Mouse (Mus musculus) hindbrain, postnatal 0 days (tissue): Measurements from ENCODE around the gene Mfn1. TPM values are rescaled to one million over a fixed set of nuclear protein-coding genes. Genes with fewer than 3 reads are reported as not detected.

Experiments
- ATAC-seq: fragments of 200-750 bp; cut with Nextera tagmentation; 2 replicates; pipeline ENCODE4 v1.8.0; 2017; ENCODE audit warnings: mild to moderate bottlenecking, moderate TSS enrichment, moderate library complexity
- DNase-seq: peaks from one replicate; pipeline ENCODE4 v3.0.0-alpha.2; 2015; ENCODE audit warnings: low spot score
- H3K27ac ChIP-seq: fragments of 300-500 bp; sonication (generic); 2 replicates; pipeline ENCODE4 v1.5.1; 2014; ENCODE audit warnings: mild to moderate bottlenecking
- H3K27me3 ChIP-seq: fragments of 300-500 bp; sonication (generic); 2 replicates; pipeline ENCODE4 v1.6.1; 2014; ENCODE audit warnings: low read length, mixed read lengths; ENCODE audit not compliant: insufficient read depth
- H3K36me3 ChIP-seq: fragments of 300-500 bp; sonication (generic); 2 replicates; pipeline ENCODE4 v1.6.1; 2014; ENCODE audit warnings: low read length, mixed read lengths; ENCODE audit not compliant: insufficient read depth
- H3K4me1 ChIP-seq: fragments of 300-500 bp; sonication (generic); 2 replicates; pipeline ENCODE4 v1.6.1; 2014; ENCODE audit warnings: antibody characterized with exemption, low read length, mixed read lengths; ENCODE audit not compliant: insufficient read depth
- H3K4me2 ChIP-seq: fragments of 300-500 bp; sonication (generic); 2 replicates; pipeline ENCODE4 v1.6.1; 2014; ENCODE audit warnings: low read depth, mild to moderate bottlenecking, low read length, moderate library complexity, mixed read lengths
- H3K4me3 ChIP-seq: fragments of 300-500 bp; sonication (generic); 2 replicates; pipeline ENCODE4 v1.5.1; 2014; ENCODE audit warnings: low read length
- H3K9ac ChIP-seq: fragments of 300-500 bp; sonication (generic); replicated peaks from 2 replicates; pipeline ENCODE4 v1.6.1; 2014; ENCODE audit warnings: mild to moderate bottlenecking, low read length, moderate library complexity, mixed read lengths
- H3K9me3 ChIP-seq: fragments of 300-500 bp; sonication (generic); 2 replicates; pipeline ENCODE4 v1.6.1; 2016; ENCODE audit warnings: low read length, mixed read lengths
- CTCF ChIP-seq: IDR thresholded peaks from 2 replicates; pipeline ENCODE4 v1.5.1; 2016; ENCODE audit warnings: antibody characterized with exemption, control low read depth, low read depth
- WGBS: fragments of 180-500 bp; shearing (Covaris S2); extraction: QIAGEN DNeasy Blood & Tissue Kit; methylation state at CpG from one replicate; pipeline ENCODE4 v1.1.7; 2014; 5-methylcytosine and 5-hydroxymethylcytosine counted together
- polyA plus RNA-seq: library from polyadenylated mRNA; unstranded; fragments of >200 nt; fragmentation: Nextera tagmentation; extraction: Ambion mirVana; gene quantifications from 2 replicates; pipeline ENCODE4 v1.2.1, GENCODE M21; 2015
- total RNA-seq: library from RNA; depleted of rRNA; stranded (reverse); fragments of >200 nt; gene quantifications from 2 replicates; pipeline ENCODE4 v1.2.3, GENCODE M21; 2014; rRNA removed

Gene Mfn1
- 43.2 and 45.9 TPM in 2 replicates for total RNA-seq
- 46.9 and 47.0 TPM in 2 replicates for polyA plus RNA-seq

DNA sequence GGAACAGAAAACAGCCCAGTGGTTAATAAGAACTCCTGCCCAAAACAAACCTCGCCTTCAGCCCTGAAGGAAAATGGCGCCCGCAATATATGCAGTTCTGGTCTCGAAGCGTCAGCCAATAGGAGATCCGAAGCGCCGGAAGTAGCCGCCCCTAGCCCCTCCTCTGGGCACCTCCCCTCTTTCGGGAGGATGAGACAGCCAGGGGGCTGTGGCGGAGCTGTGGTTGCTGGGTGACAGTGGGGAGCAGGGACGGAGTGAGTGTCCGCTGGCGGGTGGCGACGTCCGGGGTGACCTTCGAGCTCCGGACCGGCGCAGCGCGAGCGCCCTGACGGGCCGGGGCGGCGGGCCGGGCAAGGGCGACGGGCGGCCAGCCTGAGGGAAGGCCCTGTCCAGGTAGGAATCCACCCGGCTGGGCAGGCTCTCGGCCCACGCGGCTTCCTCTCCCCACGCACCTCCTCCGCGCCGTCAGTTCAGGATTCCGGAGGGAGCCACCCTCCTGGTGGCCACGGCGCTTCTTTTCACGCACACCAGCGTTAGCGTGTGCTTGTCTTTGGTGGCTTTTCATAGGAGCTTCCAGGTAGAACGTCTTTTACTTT is at the start of gene Mfn1:
Gene Mfn1 (plus strand): TSS at position 163 of the 596 bp plus-strand sequence.
- DNase-seq = peak; percentile 97
- H3K4me1 ChIP-seq = 0 out of 2 replicates have a peak, but pooled peaks cover 2% of the 10 kb centered on the region
- H3K27ac ChIP-seq = peak within 1 kb of the TSS; percentile 74
- no peaks in the 10 kb centered on the region for H3K27me3 ChIP-seq
- under 1% methylated on average over 46 of the region's 47 CpGs for WGBS
- H3K4me3 ChIP-seq = peak within 1 kb of the TSS; percentile 95
- 0 out of 2 replicates have a peak, but pooled peaks have one; percentile 29 for TF ChIP-seq CTCF
- peak within 1 kb of the TSS; percentile 81 for H3K9ac ChIP-seq
- ATAC-seq = peak; percentile 100
- no peaks in the 10 kb centered on the region for H3K9me3 ChIP-seq
- peak within 1 kb of the TSS; percentile 73 for H3K4me2 ChIP-seq
- peaks cover 3% of the 10 kb centered on the region; the same call in 1 of the 2 replicates for H3K36me3 ChIP-seq

DNA sequence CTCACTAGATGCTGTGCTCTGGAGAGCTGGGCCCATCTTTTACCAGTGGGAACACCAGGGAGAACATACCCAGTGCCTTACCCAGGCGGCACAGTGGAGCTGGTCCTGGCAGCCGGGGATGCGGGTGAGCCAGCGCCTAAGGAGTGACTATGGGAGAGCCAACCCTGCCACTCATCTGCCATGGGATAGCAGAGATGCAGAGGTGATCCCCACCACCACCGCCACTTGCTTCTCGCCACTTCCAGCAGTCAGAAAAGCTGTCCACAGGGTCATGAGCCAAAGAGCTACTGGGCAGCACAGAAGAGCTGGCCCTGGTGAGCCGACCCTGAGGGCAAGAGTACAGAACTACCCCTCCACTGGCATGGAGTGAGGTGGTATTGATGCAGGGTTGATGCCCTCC is 49.3 kb upstream of the Mfn1 start:
- no peak for ATAC-seq

DNA sequence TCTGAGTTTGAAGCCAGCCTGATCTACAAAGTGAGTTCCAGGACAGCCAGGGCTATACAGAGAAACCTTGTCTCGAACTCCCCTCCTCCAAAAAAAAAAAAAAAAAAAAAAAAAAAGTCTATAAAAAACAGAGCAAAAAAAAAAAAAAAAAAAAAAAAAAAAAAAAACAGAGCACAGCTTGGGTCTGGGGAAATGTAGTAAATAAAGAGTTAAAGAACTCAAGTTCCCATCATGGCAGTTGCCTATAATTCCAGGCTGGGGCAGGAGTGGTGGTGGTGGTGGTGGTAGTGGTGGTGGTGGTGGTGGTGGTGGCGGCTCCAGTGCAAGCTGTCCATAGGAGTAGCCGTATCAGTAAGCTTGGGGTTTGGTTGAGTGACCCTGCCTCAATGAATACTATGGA is 46.2 kb upstream of the Mfn1 start:
- Histone ChIP-seq H3K4me1 (no peaks in the 10 kb centered on the region), H3K9ac (no peak overlapping the region), H3K9me3 (no peaks in the 10 kb centered on the region), H3K4me2 (no peak overlapping the region), H3K27me3 (no peaks in the 10 kb centered on the region), H3K4me3 (no peak overlapping the region), H3K36me3 (no peaks in the 10 kb centered on the region), H3K27ac (no peak overlapping the region)
- no peak for TF ChIP-seq CTCF
- ATAC-seq = no peak
- 81% methylated on average over 3 of the region's 3 CpGs for WGBS
- no peak for DNase-seq

More for the DNA sequence above, 49.3 kb upstream of the Mfn1 start:
- Histone ChIP-seq H3K9me3 (no peaks in the 10 kb centered on the region), H3K4me2 (no peak overlapping the region), H3K4me3 (no peak overlapping the region), H3K9ac (no peak overlapping the region), H3K4me1 (no peaks in the 10 kb centered on the region), H3K27ac (no peak overlapping the region), H3K27me3 (no peaks in the 10 kb centered on the region), H3K36me3 (no peaks in the 10 kb centered on the region)
- 89% methylated on average over 7 of the region's 7 CpGs for WGBS
- no peak for DNase-seq
- no peak for TF ChIP-seq CTCF

GRCm38 (mm10) chr3:32486543-32486942 is 42.7 kb upstream of the Mfn1 start:
- no peak for TF ChIP-seq CTCF
- WGBS = 80% methylated on average over 4 of the region's 4 CpGs

DNA sequence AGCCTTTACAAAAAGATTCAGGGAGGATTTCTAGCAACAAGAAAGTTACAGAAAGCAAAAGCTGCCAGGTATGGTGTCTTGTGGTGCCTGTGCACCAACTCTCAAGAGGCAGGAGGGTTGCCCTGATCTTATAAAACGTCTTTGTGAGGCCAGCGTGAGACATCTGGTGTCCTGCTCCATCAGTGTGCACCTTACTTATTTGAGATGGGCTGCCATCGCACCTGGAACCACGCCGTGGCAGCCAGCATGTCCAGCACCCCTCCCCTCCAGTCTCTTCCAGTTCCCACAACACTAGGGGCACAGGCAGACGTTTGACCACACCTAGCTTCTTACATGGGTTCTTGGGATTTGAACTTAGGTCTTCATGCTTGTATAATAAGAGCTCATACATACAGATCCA is 41.1 kb upstream of the Mfn1 start:
- no peaks in the 10 kb centered on the region for H3K9me3 ChIP-seq
- TF ChIP-seq CTCF = no peak

More at GRCm38 (mm10) chr3:32486543-32486942, 42.7 kb upstream of the Mfn1 start:
- Histone ChIP-seq H3K36me3 (no peaks in the 10 kb centered on the region), H3K4me1 (no peaks in the 10 kb centered on the region), H3K27me3 (no peaks in the 10 kb centered on the region), H3K9me3 (no peaks in the 10 kb centered on the region), H3K4me2 (no peak overlapping the region), H3K27ac (no peak overlapping the region), H3K9ac (no peak overlapping the region), H3K4me3 (no peak overlapping the region)
- DNase-seq = no peak
- no peak for ATAC-seq

GRCm38 (mm10) chr3:32490076-32490927 is 39.0 kb upstream of the Mfn1 start:
- Histone ChIP-seq H3K4me2 (no peak overlapping the region), H3K27ac (no peak overlapping the region), H3K4me3 (no peak overlapping the region), H3K27me3 (no peaks in the 10 kb centered on the region), H3K9me3 (no peaks in the 10 kb centered on the region), H3K36me3 (no peaks in the 10 kb centered on the region), H3K9ac (no peak overlapping the region), H3K4me1 (no peaks in the 10 kb centered on the region)
- TF ChIP-seq CTCF = no peak
- no peak for ATAC-seq
- no peak for DNase-seq
- 81% methylated on average over 15 of the region's 15 CpGs for WGBS

More for the DNA sequence above, 41.1 kb upstream of the Mfn1 start:
- no peaks in the 10 kb centered on the region for H3K27me3 ChIP-seq
- H3K9ac ChIP-seq = no peak overlapping the region
- H3K27ac ChIP-seq = no peak overlapping the region
- DNase-seq (no peak), ATAC-seq (no peak)
- H3K36me3 ChIP-seq = no peaks in the 10 kb centered on the region
- no peak overlapping the region for H3K4me2 ChIP-seq
- H3K4me3 ChIP-seq = no peak overlapping the region
- WGBS = 84% methylated on average over 6 of the region's 6 CpGs
- no peaks in the 10 kb centered on the region for H3K4me1 ChIP-seq

GRCm38 (mm10) chr3:32490928-32491315 is 38.3 kb upstream of the Mfn1 start:
- no peaks in the 10 kb centered on the region for H3K9me3 ChIP-seq
- H3K4me1 ChIP-seq = no peaks in the 10 kb centered on the region
- no peak for DNase-seq
- H3K27me3 ChIP-seq = no peaks in the 10 kb centered on the region
- H3K9ac ChIP-seq = no peak overlapping the region
- no peak overlapping the region for H3K4me2 ChIP-seq
- no peak for ATAC-seq
- no peak overlapping the region for H3K4me3 ChIP-seq
- no peak for TF ChIP-seq CTCF
- H3K36me3 ChIP-seq = no peaks in the 10 kb centered on the region
- H3K27ac ChIP-seq = no peak overlapping the region
